Mouse (Mus musculus) spleen, embryonic (tissue): ENCODE data around the gene Phf21a.

Source experiments
- CTCF ChIA-PET: fragments of 350-600 bp; sonication (Branson Sonifier 250); formaldehyde crosslinking; loops from one replicate; lab custom pipeline; 2022; lab: Charles Lee

Gene Phf21a

GRCm38 (mm10) chr2:92174265-92174664 is 81.3 kb downstream of the Phf21a start:
- CTCF ChIA-PET, result interaction anchor here (0.6 kb wide), 1 partner anchor 75 kb away, joined by 3 read pairs; no protein-coding TSS in a partner anchor

GRCm38 (mm10) chr2:92175002-92175401 is 82.1 kb downstream of the Phf21a start:
- CTCF ChIA-PET, result interaction anchor here (0.6 kb wide), 1 partner anchor 76 kb away, joined by 3 read pairs; no protein-coding TSS in a partner anchor

- CTCF ChIA-PET, result interaction anchor here (0.6 kb wide), 1 partner anchor 12 kb away, joined by 3 read pairs; no protein-coding TSS in a partner anchor
Measured at GRCm38 (mm10) chr2:92176292-92176691, 83.4 kb downstream of the Phf21a start.

- CTCF ChIA-PET, result interaction anchor here (0.6 to 0.7 kb wide), 3 partner anchors 16 to 118 kb away, joined by 4 to 9 read pairs (median 6); no protein-coding TSS in a partner anchor
Measured at GRCm38 (mm10) chr2:92182146-92182756, 89.3 kb downstream of the Phf21a start.

GRCm38 (mm10) chr2:92182981-92183501 is 90.1 kb downstream of the Phf21a start:
- CTCF ChIA-PET, result no interaction called here

- CTCF ChIA-PET, result interaction anchor here (0.6 kb wide), 1 partner anchor 19 kb away, joined by 5 read pairs; no protein-coding TSS in a partner anchor
Measured at GRCm38 (mm10) chr2:92183613-92184076, 90.7 kb downstream of the Phf21a start.

GRCm38 (mm10) chr2:92184077-92184921 is 91.4 kb downstream of the Phf21a start:
- CTCF ChIA-PET, result interaction anchor here (0.6 kb wide), 1 partner anchor 18 kb away, joined by 5 read pairs; no protein-coding TSS in a partner anchor

GRCm38 (mm10) chr2:92185062-92185765 is 92.3 kb downstream of the Phf21a start:
- CTCF ChIA-PET, result interaction anchor here (0.6 kb wide), 1 partner anchor 189 kb away, joined by 3 read pairs; no protein-coding TSS in a partner anchor

GRCm38 (mm10) chr2:92185766-92186450 is 93.0 kb downstream of the Phf21a start:
- CTCF ChIA-PET, result no interaction called here

GRCm38 (mm10) chr2:92187061-92187460 is 94.1 kb downstream of the Phf21a start:
- CTCF ChIA-PET, result no interaction called here

- CTCF ChIA-PET, result no interaction called here
Measured at GRCm38 (mm10) chr2:92188744-92189143, 95.8 kb downstream of the Phf21a start.

GRCm38 (mm10) chr2:92190960-92191359 is 98.0 kb downstream of the Phf21a start:
- CTCF ChIA-PET, result no interaction called here

- CTCF ChIA-PET, result interaction anchor here (0.6 kb wide), 1 partner anchor 82 kb away, joined by 3 read pairs; no protein-coding TSS in a partner anchor
Measured at GRCm38 (mm10) chr2:92191826-92192581, 99.1 kb downstream of the Phf21a start.

- CTCF ChIA-PET, result interaction anchor here (1.5 kb wide), 1 partner anchor 8 kb away, joined by 4 read pairs; no protein-coding TSS in a partner anchor
Measured at GRCm38 (mm10) chr2:92198126-92198525, 105.2 kb downstream of the Phf21a start.

- CTCF ChIA-PET, result interaction anchor here (1.5 kb wide), 1 partner anchor 9 kb away, joined by 4 read pairs; no protein-coding TSS in a partner anchor
Measured at GRCm38 (mm10) chr2:92198747-92199146, 105.8 kb downstream of the Phf21a start.

- CTCF ChIA-PET, result interaction anchor here (0.7 to 1.5 kb wide), 2 partner anchors 10 to 123 kb away, joined by 3 to 4 read pairs; no protein-coding TSS in a partner anchor
Measured at GRCm38 (mm10) chr2:92199562-92200286, 106.8 kb downstream of the Phf21a start.

GRCm38 (mm10) chr2:92202319-92203040 is 109.6 kb downstream of the Phf21a start:
- CTCF ChIA-PET, result interaction anchor here (0.8 kb wide), 1 partner anchor 18 kb away, joined by 5 read pairs; no protein-coding TSS in a partner anchor
